Mouse (Mus musculus) heart, postnatal 0 days (tissue): Measurements from ENCODE around the gene Vmac.

Source experiments
- CTCF ChIP-seq: IDR thresholded peaks from 2 replicates; pipeline ENCODE4 v1.5.1; 2016; ENCODE audit warnings: antibody characterized with exemption, control low read depth, low read depth
- EP300 ChIP-seq: IDR thresholded peaks from 2 replicates; pipeline ENCODE4 v1.6.1; 2016; ENCODE audit warnings: antibody characterized with exemption, low read depth

- no peak for TF ChIP-seq CTCF
- TF ChIP-seq EP300 = no peak
Observed at GRCm38 (mm10) chr17:56686801-56687200, 31.0 kb downstream of the Vmac start.
